1 mouse cellular context compared by ENCODE assay signal in the genomic region with DNA sequence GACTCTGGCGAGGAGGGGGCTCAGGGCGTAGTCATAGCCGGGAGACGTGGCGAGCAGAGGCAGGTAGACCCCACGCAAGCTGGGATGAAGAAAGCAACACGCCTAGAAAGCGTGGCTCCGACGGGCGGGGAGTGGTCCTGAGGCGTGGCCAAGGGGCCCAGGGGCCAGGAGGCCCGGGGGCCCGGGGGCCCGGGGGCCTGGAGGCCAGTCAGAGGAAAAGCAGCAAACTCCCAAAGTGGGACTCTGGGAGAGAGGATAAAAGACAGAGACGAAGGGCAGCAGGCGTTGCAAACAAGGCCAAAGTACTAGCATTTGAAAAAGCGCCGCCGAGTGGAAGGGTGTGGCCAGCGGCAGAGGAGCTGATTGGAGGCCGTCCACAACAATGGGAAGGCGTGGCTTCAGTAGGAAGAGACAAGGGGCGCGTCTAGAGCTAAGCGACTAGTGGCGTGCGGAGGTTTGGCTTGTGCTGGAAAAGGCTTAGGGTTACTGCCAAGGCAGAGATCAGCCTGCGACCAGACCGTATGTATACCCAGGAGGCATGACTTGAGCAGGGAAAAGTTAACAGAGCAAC.
TF ChIP-seq lines count a peak whose summit lies in the region.

No protein-coding gene starts in this region.

TF ChIP-seq in CH12.LX, 34 proteins besides CTCF, POLR2A, EP300 and RAD21 (continued from another document):
- TF ChIP-seq JUN (IDR thresholded peaks at IDR 0.05; ENCODE audit: insufficient read depth, low read depth, low read length) = no peak
- TF ChIP-seq RCOR1 (conservative IDR thresholded peaks at IDR 0.05; ENCODE audit: low read depth, low read length) = no peak
- no peak; the same call in 1 of the 2 replicates for TF ChIP-seq MAZ (IDR thresholded peaks at IDR 0.05; ENCODE audit: low read depth, low read length)
- no peak for TF ChIP-seq TBP (conservative IDR thresholded peaks at IDR 0.05; ENCODE audit: low read depth, low read length)
- TF ChIP-seq UBTF (IDR thresholded peaks at IDR 0.05; ENCODE audit: low read depth, low read length) = no peak
- TF ChIP-seq MAX (IDR thresholded peaks at IDR 0.05; ENCODE audit: low read length) = no peak; the same call in 1 of the 2 replicates
- no peak for TF ChIP-seq CHD1 (IDR thresholded peaks at IDR 0.05; ENCODE audit: low read depth, low read length)
- TF ChIP-seq GABPA (IDR thresholded peaks at IDR 0.05; ENCODE audit: insufficient replicate concordance, low read depth, low read length) = no peak
- TF ChIP-seq ELF1 (IDR thresholded peaks at IDR 0.05; ENCODE audit: low read depth, low read length) = peak; percentile 57
- TF ChIP-seq ETS1 (conservative IDR thresholded peaks at IDR 0.05; ENCODE audit: low read depth, low read length) = no peak
- no peak for TF ChIP-seq KAT2A (IDR thresholded peaks at IDR 0.05; ENCODE audit: insufficient replicate concordance, low read length)
- no peak for TF ChIP-seq POLR2AphosphoS2 (IDR thresholded peaks at IDR 0.05; ENCODE audit: low read depth, low read length)
- TF ChIP-seq HCFC1 (IDR thresholded peaks at IDR 0.05; ENCODE audit: low read depth, low read length) = peak; percentile 9; the same call in 1 of the 2 replicates
- TF ChIP-seq E2F4 (IDR thresholded peaks at IDR 0.05; ENCODE audit: insufficient replicate concordance, low read depth, low read length) = no peak
- no peak for TF ChIP-seq NELFE (IDR thresholded peaks at IDR 0.05; ENCODE audit: low read depth, low read length)
